Mouse (Mus musculus) ES-E14 (cell line): ENCODE measurements around the gene Fry.

Experiments used
- CHD2 ChIP-seq: IDR thresholded peaks from 2 replicates; pipeline ENCODE4 v1.6.1; 2014; ENCODE audit warnings: mild to moderate bottlenecking, low read depth, low read length, inconsistent platforms
- ZC3H11A ChIP-seq: IDR thresholded peaks from 2 replicates; pipeline ENCODE4 v1.6.1; 2012; ENCODE audit warnings: low read depth, mild to moderate bottlenecking, inconsistent platforms, low read length, borderline replicate concordance

- TF ChIP-seq ZC3H11A (no peak), CHD2 (no peak)
Observed at GRCm38 (mm10) chr5:150145967-150146366, 27.5 kb downstream of the Fry start.
